Mouse (Mus musculus) lung, postnatal 0 days (tissue): ENCODE data around the gene Mog. TPM values are rescaled to one million over a fixed set of nuclear protein-coding genes. Genes with fewer than 3 reads are reported as not detected.

Source experiments
- ATAC-seq: fragments of 200-750 bp; cut with Nextera tagmentation; 2 replicates; pipeline ENCODE4 v1.8.0; 2017; ENCODE audit warnings: moderate library complexity
- DNase-seq: peaks from one replicate; pipeline ENCODE4 v3.0.0-alpha.2; 2016; ENCODE audit warnings: low spot score
- H3K27ac ChIP-seq: fragments of 300-500 bp; sonication (generic); 2 replicates; pipeline ENCODE4 v1.5.1; 2014; ENCODE audit warnings: antibody characterized with exemption, mild to moderate bottlenecking, low read length, mixed read lengths
- H3K27me3 ChIP-seq: fragments of 300-500 bp; sonication (generic); replicated peaks from 2 replicates; pipeline ENCODE4 v1.6.1; 2014; ENCODE audit warnings: low read length, mixed read lengths; ENCODE audit not compliant: insufficient read depth
- H3K36me3 ChIP-seq: fragments of 300-500 bp; sonication (generic); 2 replicates; pipeline ENCODE4 v1.6.1; 2014; ENCODE audit warnings: low read length, mixed read lengths; ENCODE audit not compliant: insufficient read depth
- H3K4me1 ChIP-seq: fragments of 300-500 bp; sonication (generic); 2 replicates; pipeline ENCODE4 v1.6.1; 2014; ENCODE audit warnings: antibody characterized with exemption, low read depth, low read length, mixed read lengths; ENCODE audit not compliant: insufficient read depth
- H3K4me2 ChIP-seq: fragments of 300-500 bp; sonication (generic); replicated peaks from 2 replicates; pipeline ENCODE4 v1.6.1; 2014; ENCODE audit warnings: low read depth, mild to moderate bottlenecking, low read length, moderate library complexity, mixed read lengths
- H3K4me3 ChIP-seq: fragments of 300-500 bp; sonication (generic); 2 replicates; pipeline ENCODE4 v1.5.1; 2014; ENCODE audit warnings: low read depth, low read length
- H3K9ac ChIP-seq: fragments of 300-500 bp; sonication (generic); replicated peaks from 2 replicates; pipeline ENCODE4 v1.6.1; 2014; ENCODE audit warnings: low read depth, mild to moderate bottlenecking
- H3K9me3 ChIP-seq: fragments of 300-500 bp; sonication (generic); 2 replicates; pipeline ENCODE4 v1.6.1; 2016; ENCODE audit warnings: low read length, mixed read lengths
- CTCF ChIP-seq: IDR thresholded peaks from 2 replicates; pipeline ENCODE4 v1.5.1; 2016; ENCODE audit warnings: antibody characterized with exemption, mild to moderate bottlenecking
- EP300 ChIP-seq: IDR thresholded peaks from 2 replicates; pipeline ENCODE4 v1.6.1; 2016; ENCODE audit warnings: antibody characterized with exemption, mild to moderate bottlenecking, control low read depth
- WGBS: fragments of 180-500 bp; shearing (Covaris S2); extraction: QIAGEN DNeasy Blood & Tissue Kit; methylation state at CpG from one replicate; pipeline ENCODE4 v1.1.7; 2014; 5-methylcytosine and 5-hydroxymethylcytosine counted together
- polyA plus RNA-seq: library from polyadenylated mRNA; unstranded; fragments of >200 nt; fragmentation: Nextera tagmentation; extraction: Ambion mirVana; gene quantifications from 2 replicates; pipeline ENCODE4 v1.2.1, GENCODE M21; 2015

Mog gene
- polyA plus RNA-seq, 1 experiment from 2014 or later: 0.07 TPM

GRCm38 (mm10) chr17:37000863-37001262 is 22.3 kb downstream of the Mog start, which contains the start of gene Zfp57:
TSS of gene Zfp57 (plus strand) at chr17:37001163.
- Histone ChIP-seq H3K4me1 (peaks cover 6% of the 10 kb centered on the region), H3K36me3 (no peaks in the 10 kb centered on the region), H3K9me3 (no peaks in the 10 kb centered on the region), H3K4me3 (no peak within 1 kb of the TSS), H3K27ac (no peak within 1 kb of the TSS), H3K9ac (no peak within 1 kb of the TSS), H3K27me3 (no peaks in the 10 kb centered on the region), H3K4me2 (peak within 1 kb of the TSS; percentile 93)
- 92% methylated on average over 7 of the region's 7 CpGs for WGBS
- TF ChIP-seq CTCF (no peak), EP300 (no peak)
- DNase-seq (no peak), ATAC-seq (no peak)

DNA sequence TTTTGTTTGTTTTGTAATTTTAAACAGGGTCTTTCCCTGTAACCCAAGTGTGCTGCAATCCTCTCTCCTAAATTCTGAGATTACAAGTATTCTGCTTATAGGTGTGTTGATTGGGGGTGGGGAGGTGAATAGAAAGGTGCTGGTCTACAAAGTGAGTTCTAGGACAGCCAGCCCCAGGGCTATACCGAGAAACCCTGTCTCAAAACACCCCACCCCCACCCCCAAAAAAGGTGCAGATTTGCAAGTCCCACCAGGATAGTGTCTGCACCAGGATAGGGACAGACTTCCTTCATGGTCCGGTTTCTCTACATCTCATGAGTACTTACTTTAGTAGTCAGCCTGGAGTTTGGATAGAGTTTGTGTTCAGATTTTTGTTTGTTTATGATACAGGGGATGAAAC is 24.7 kb downstream of the Mog start:
- Histone ChIP-seq H3K27ac (no peak overlapping the region), H3K27me3 (no peaks in the 10 kb centered on the region), H3K4me3 (no peak overlapping the region), H3K4me1 (peaks cover 5% of the 10 kb centered on the region), H3K36me3 (no peaks in the 10 kb centered on the region), H3K9me3 (no peaks in the 10 kb centered on the region), H3K4me2 (no peak overlapping the region), H3K9ac (no peak overlapping the region)
- no peak for TF ChIP-seq EP300
- TF ChIP-seq CTCF: no peak
- ATAC-seq: no peak
- 62% methylated on average over 2 of the region's 2 CpGs for WGBS
- DNase-seq: no peak

GRCm38 (mm10) chr17:36997033-36997735 is 26.0 kb downstream of the Mog start:
- no peaks in the 10 kb centered on the region for H3K4me1 ChIP-seq
- WGBS: 26% methylated on average over 7 of the region's 7 CpGs
- ATAC-seq: peak; percentile 77

DNA sequence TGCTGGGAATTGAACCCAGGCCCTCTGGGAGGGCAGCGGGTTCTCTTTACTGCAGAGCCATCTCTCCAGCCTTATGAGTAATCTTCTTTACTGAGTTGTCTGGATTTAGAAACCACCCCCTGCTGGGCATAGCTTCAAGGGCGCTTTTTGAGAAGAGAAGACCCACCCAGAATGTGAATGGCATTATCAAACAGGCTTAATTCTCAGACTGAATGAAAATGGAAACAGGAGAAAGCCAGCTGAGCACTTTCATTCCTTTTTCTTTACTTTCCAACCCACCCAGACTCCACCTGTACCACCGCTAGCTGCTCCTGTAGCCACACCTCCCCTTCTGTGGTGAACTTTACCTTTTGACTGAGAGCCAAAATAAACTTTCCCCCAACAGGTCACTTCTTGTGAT is 27.8 kb downstream of the Mog start:
- Histone ChIP-seq H3K9me3 (no peaks in the 10 kb centered on the region), H3K27ac (no peak overlapping the region), H3K4me2 (no peak overlapping the region), H3K27me3 (no peaks in the 10 kb centered on the region), H3K36me3 (no peaks in the 10 kb centered on the region), H3K9ac (no peak overlapping the region), H3K4me3 (no peak overlapping the region), H3K4me1 (no peaks in the 10 kb centered on the region)
- no peak for ATAC-seq
- WGBS: 54% methylated on average over 3 of the region's 3 CpGs
- TF ChIP-seq EP300 (no peak), CTCF (no peak)
- no peak for DNase-seq

More at GRCm38 (mm10) chr17:36997033-36997735, 26.0 kb downstream of the Mog start:
- DNase-seq: peak; percentile 86
- no peak overlapping the region for H3K4me2 ChIP-seq
- no peaks in the 10 kb centered on the region for H3K27me3 ChIP-seq
- H3K27ac ChIP-seq: no peak overlapping the region
- H3K9ac ChIP-seq: no peak overlapping the region
- H3K36me3 ChIP-seq: no peaks in the 10 kb centered on the region
- H3K9me3 ChIP-seq: no peaks in the 10 kb centered on the region
- no peak overlapping the region for H3K4me3 ChIP-seq
- TF ChIP-seq EP300 (0 out of 2 replicates have a peak, but pooled peaks have one; percentile 19), CTCF (peak; percentile 93)

- no peak overlapping the region for H3K4me3 ChIP-seq
- TF ChIP-seq CTCF (no peak), EP300 (no peak)
- H3K4me2 ChIP-seq: no peak overlapping the region
- H3K36me3 ChIP-seq: no peaks in the 10 kb centered on the region
- ATAC-seq: no peak
- H3K9me3 ChIP-seq: no peaks in the 10 kb centered on the region
- no peak overlapping the region for H3K27ac ChIP-seq
- no peaks in the 10 kb centered on the region for H3K27me3 ChIP-seq
- H3K9ac ChIP-seq: no peak overlapping the region
- 63% methylated on average over 2 of the region's 2 CpGs for WGBS
- H3K4me1 ChIP-seq: no peaks in the 10 kb centered on the region
- DNase-seq: peak; percentile 27
Measured at GRCm38 (mm10) chr17:36994528-36994927, 28.7 kb downstream of the Mog start.

DNA sequence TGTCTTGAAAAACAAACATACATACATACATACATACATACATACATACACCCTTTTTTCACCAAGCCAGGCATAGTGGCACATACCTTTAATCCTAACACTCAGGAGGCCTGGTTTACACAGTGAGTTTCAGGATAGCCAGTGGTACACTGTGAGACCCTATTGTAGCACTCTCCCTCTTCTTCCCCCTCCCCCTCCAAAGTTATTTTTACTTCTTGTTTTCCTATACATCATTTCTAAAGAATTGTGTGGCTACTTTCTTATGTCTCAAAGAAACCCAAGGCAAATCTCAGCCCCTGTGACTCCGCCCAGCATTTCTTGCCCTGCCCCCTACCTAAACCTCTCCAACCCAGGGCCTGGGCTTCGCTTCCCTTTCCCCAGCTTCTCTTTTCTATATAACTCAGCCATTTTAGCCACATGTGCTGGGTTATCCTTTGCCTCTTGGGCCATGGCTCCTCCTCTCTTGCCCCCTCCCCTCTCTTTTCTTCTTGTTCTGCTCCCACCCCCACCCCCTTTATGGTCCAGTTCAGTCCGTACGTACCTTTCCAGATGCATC is 29.4 kb downstream of the Mog start:
- no peak overlapping the region for H3K4me2 ChIP-seq
- DNase-seq: no peak
- H3K27me3 ChIP-seq: no peaks in the 10 kb centered on the region
- H3K9me3 ChIP-seq: no peaks in the 10 kb centered on the region
- WGBS: 76% methylated on average over 4 of the region's 4 CpGs
- no peaks in the 10 kb centered on the region for H3K4me1 ChIP-seq
- no peak for ATAC-seq
- TF ChIP-seq EP300 (no peak), CTCF (no peak)
- H3K27ac ChIP-seq: no peak overlapping the region
- no peak overlapping the region for H3K4me3 ChIP-seq
- H3K9ac ChIP-seq: no peak overlapping the region
- no peaks in the 10 kb centered on the region for H3K36me3 ChIP-seq
